Mouse (Mus musculus): ENCODE results near the gene Armh1. TPM values are rescaled to one million over a fixed set of nuclear protein-coding genes. Genes with fewer than 3 reads are reported as not detected.

Armh1 gene
- total RNA-seq, 2 experiments from 2014 or later: 2.0 to 2.3 TPM

Other genes with a start within 250 kb of the Armh1 start
- gene Eif2b3, start 232.7 kb downstream of the Armh1 start, total RNA-seq (2021): 10 to 100 TPM; 32.9 to 34.1 TPM
- 10 to 100 TPM; 13.3 to 14.2 TPM for gene Ptch2, start 156.1 kb downstream of the Armh1 start, total RNA-seq (2021)
- gene Btbd19, start 126.4 kb downstream of the Armh1 start, total RNA-seq (2021): 10 to 100 TPM in 1 of 2 experiments, 1 to 10 TPM in 1; 9.1 to 10.8 TPM
- gene Tctex1d4, start 125.3 kb downstream of the Armh1 start, total RNA-seq (2021): not detected
- 1 to 10 TPM; 4.8 to 5.7 TPM for gene Plk3, start 118.2 kb downstream of the Armh1 start, total RNA-seq (2021)
- gene Rps8, start 95.9 kb downstream of the Armh1 start, total RNA-seq (2021): 1,000 to 10,000 TPM; 1,506 to 1,548 TPM
- 10 to 100 TPM; 16.0 to 16.5 TPM for gene Kif2c, start 69.5 kb downstream of the Armh1 start, total RNA-seq (2021)
- gene Tmem53, start 174 bp downstream of the Armh1 start, total RNA-seq (2021): 10 to 100 TPM; 50.7 to 56.9 TPM
- gene Rnf220, start 244.9 kb upstream of the Armh1 start, total RNA-seq (2021): 100 to 1,000 TPM; 107 to 110 TPM